ENCODE assay signal across 21 mouse cellular contexts in genomic region chr9:112215030-112215806, GRCm38 (mm10). TPM values are rescaled to one million over a fixed set of nuclear protein-coding genes. Genes with fewer than 3 reads are reported as not detected.
A peak's percentile ranks its signal among the peaks of the same experiment; 100 is the strongest.
DNase-seq lines count a peak whose midpoint lies in the region; ATAC-seq lines count a peak whose summit lies in the region.
"Had no signal": no experiment of that assay in that cellular context is flagged by ENCODE, and none has a peak within 500 bp of the region (broad histone marks: within the 10 kb centered on the region; RNA-seq: fewer than 3 reads in every experiment).

No protein-coding gene starts in this region.

- 0 out of 2 replicates have a peak overlapping the region, but pooled peaks have one; percentile 41 for H3K9ac ChIP-seq in heart, embryonic 16.5 days (ENCODE audit: low read length)
- H3K9ac ChIP-seq in lung, embryonic 16.5 days (ENCODE audit: low read length): no peak overlapping the region
- no peak overlapping the region for H3K9ac ChIP-seq in embryonic facial prominence, embryonic 13.5 days
- H3K9ac ChIP-seq in limb, embryonic 13.5 days: no peak overlapping the region
- H3K9ac ChIP-seq: heart, embryonic 12.5 days; neural tube, embryonic 12.5 days had no signal

- H3K9me3 ChIP-seq in heart, embryonic 16.5 days (replicated peaks; ENCODE audit: control insufficient read depth, low read length): no peaks in the 10 kb centered on the region
- no peaks in the 10 kb centered on the region for H3K9me3 ChIP-seq in lung, embryonic 16.5 days (ENCODE audit: control insufficient read depth, low read length)
- no peaks in the 10 kb centered on the region for H3K9me3 ChIP-seq in embryonic facial prominence, embryonic 13.5 days
- H3K9me3 ChIP-seq in limb, embryonic 13.5 days: no peaks in the 10 kb centered on the region
- H3K9me3 ChIP-seq: heart, embryonic 12.5 days; midbrain, embryonic 10.5 days; neural tube, embryonic 12.5 days had no signal

- no peaks in the 10 kb centered on the region for H3K36me3 ChIP-seq in heart, embryonic 16.5 days (ENCODE audit: control insufficient read depth, insufficient read depth)
- no peaks in the 10 kb centered on the region for H3K36me3 ChIP-seq in lung, embryonic 16.5 days (ENCODE audit: control insufficient read depth, insufficient read depth, low read length)
- H3K36me3 ChIP-seq in embryonic facial prominence, embryonic 13.5 days: no peaks in the 10 kb centered on the region
- H3K36me3 ChIP-seq in limb, embryonic 13.5 days: no peaks in the 10 kb centered on the region
- H3K36me3 ChIP-seq: heart, embryonic 12.5 days; midbrain, embryonic 10.5 days; neural tube, embryonic 12.5 days had no signal

- peak overlapping the region; percentile 35 for H3K4me3 ChIP-seq in heart, embryonic 16.5 days (ENCODE audit: low read length)
- no peak overlapping the region for H3K4me3 ChIP-seq in lung, embryonic 16.5 days (ENCODE audit: low read length)
- no peak overlapping the region for H3K4me3 ChIP-seq in embryonic facial prominence, embryonic 13.5 days
- no peak overlapping the region for H3K4me3 ChIP-seq in limb, embryonic 13.5 days
- H3K4me3 ChIP-seq: erythroblast, embryonic 14.5 days; heart, embryonic 12.5 days; midbrain, embryonic 10.5 days; neural tube, embryonic 12.5 days had no signal

- ATAC-seq in heart, embryonic 16.5 days (replicated peaks; ENCODE audit: extremely low read depth, insufficient read depth, low FRiP score): no peak
- ATAC-seq in lung, embryonic 16.5 days (ENCODE audit: low read depth): peak; percentile 80
- ATAC-seq in embryonic facial prominence, embryonic 13.5 days (ENCODE audit: insufficient number of reproducible peaks, insufficient read depth, low FRiP score, low TSS enrichment, low read depth): no peak; the same call in 1 of the 2 replicates
- ATAC-seq in limb, embryonic 13.5 days (ENCODE audit: low FRiP score, low read depth): peak; percentile 73
- ATAC-seq: hindbrain, postnatal 0 days; Patski had no signal

- DNase-seq in heart, adult 9 months (ENCODE audit: low spot score in 2 of 2): no peak
- no peak for DNase-seq in lung, postnatal 25 days (ENCODE audit: low spot score)
- DNase-seq in cerebellum, adult 11 months: no peak
- DNase-seq: adrenal gland, postnatal 25 days; cerebellum, adult 9-11 months; gastrocnemius, postnatal 36 days; kidney, adult 11 months; kidney, postnatal 14 days; lung, postnatal 36 days had no signal

- H3K4me2 ChIP-seq in heart, embryonic 16.5 days (ENCODE audit: low read depth, low read length): peak overlapping the region; percentile 18; the same call in 1 of the 2 replicates
- H3K4me2 ChIP-seq in lung, embryonic 16.5 days (ENCODE audit: low read depth, low read length): no peak overlapping the region
- H3K4me2 ChIP-seq in embryonic facial prominence, embryonic 13.5 days: peak overlapping the region; percentile 12; the same call in 1 of the 2 replicates
- no peak overlapping the region for H3K4me2 ChIP-seq in limb, embryonic 13.5 days (replicated peaks)
- H3K4me2 ChIP-seq: heart, embryonic 12.5 days; liver, embryonic 11.5 days; neural tube, embryonic 12.5 days had no signal

- WGBS in heart, embryonic 16.5 days: 64% methylated on average over 10 of the region's 10 CpGs
- 26% methylated on average over 10 of the region's 10 CpGs for WGBS in lung, embryonic 16.5 days
- 25% methylated on average over 10 of the region's 10 CpGs for WGBS in embryonic facial prominence, embryonic 13.5 days
- WGBS in limb, embryonic 13.5 days: 24% methylated on average over 10 of the region's 10 CpGs

- H3K4me1 ChIP-seq in heart, embryonic 16.5 days (ENCODE audit: control insufficient read depth, insufficient read depth, low read length): no peaks in the 10 kb centered on the region
- H3K4me1 ChIP-seq in lung, embryonic 16.5 days (replicated peaks; ENCODE audit: control insufficient read depth, insufficient read depth, low read length): no peaks in the 10 kb centered on the region
- H3K4me1 ChIP-seq in embryonic facial prominence, embryonic 13.5 days: peaks cover 17% of the 10 kb centered on the region
- H3K4me1 ChIP-seq in limb, embryonic 13.5 days: peaks cover 11% of the 10 kb centered on the region
- H3K4me1 ChIP-seq: heart, embryonic 12.5 days; midbrain, embryonic 10.5 days had no signal

- no peaks in the 10 kb centered on the region for H3K27me3 ChIP-seq in heart, embryonic 16.5 days (ENCODE audit: control insufficient read depth, insufficient read depth, low read length)
- H3K27me3 ChIP-seq in lung, embryonic 16.5 days (ENCODE audit: control insufficient read depth, insufficient read depth, low read depth, low read length): no peaks in the 10 kb centered on the region
- H3K27me3 ChIP-seq in embryonic facial prominence, embryonic 13.5 days: peaks cover 8% of the 10 kb centered on the region
- no peaks in the 10 kb centered on the region for H3K27me3 ChIP-seq in limb, embryonic 13.5 days
- H3K27me3 ChIP-seq: heart, embryonic 12.5 days; neural tube, embryonic 12.5 days had no signal

- no peak overlapping the region for H3K27ac ChIP-seq in heart, embryonic 16.5 days (ENCODE audit: low read length)
- H3K27ac ChIP-seq in lung, embryonic 16.5 days (ENCODE audit: low read length): peak overlapping the region; percentile 6; the same call in 1 of the 2 replicates
- peak overlapping the region; percentile 5; the same call in 1 of the 2 replicates for H3K27ac ChIP-seq in embryonic facial prominence, embryonic 13.5 days
- no peak overlapping the region for H3K27ac ChIP-seq in limb, embryonic 13.5 days
- H3K27ac ChIP-seq: hindbrain, postnatal 0 days; midbrain, embryonic 10.5 days; neural tube, embryonic 12.5 days; stomach, postnatal 0 days had no signal

RNA-seq across cellular contexts. Expression of gene Arpp21, which starts 20.5 kb away (rescaled TPM):
- polyA plus RNA-seq in heart, embryonic 16.5 days (2015; fragmentation: Nextera tagmentation; extraction: Ambion mirVana): 10.7 and 32.2 TPM in 2 replicates
- 2.2 and 6.2 TPM in 2 replicates for polyA plus RNA-seq in lung, embryonic 16.5 days (2015; fragmentation: Nextera tagmentation; extraction: Ambion mirVana)
- 5.4 and 6.8 TPM in 2 replicates for polyA plus RNA-seq in embryonic facial prominence, embryonic 13.5 days (2015; fragmentation: Nextera tagmentation; extraction: Ambion mirVana)
- polyA plus RNA-seq in limb, embryonic 13.5 days (2015; fragmentation: Nextera tagmentation; extraction: Ambion mirVana): 18.9 and 22.7 TPM in 2 replicates
- polyA plus RNA-seq: Patski had no signal

Comparison
In these comparisons a context has a peak if more than half of its experiments do, and no peak if none do; other contexts are left out.
1. ATAC-seq: peak in lung, embryonic 16.5 days (single experiment) and limb, embryonic 13.5 days (single experiment); none in heart, embryonic 16.5 days (single experiment) and embryonic facial prominence, embryonic 13.5 days (single experiment).
2. H3K27ac ChIP-seq: peak in lung, embryonic 16.5 days (single experiment) and embryonic facial prominence, embryonic 13.5 days (single experiment); none in heart, embryonic 16.5 days (single experiment) and limb, embryonic 13.5 days (single experiment).
3. H3K4me2 ChIP-seq: peak in heart, embryonic 16.5 days (single experiment) and embryonic facial prominence, embryonic 13.5 days (single experiment); none in lung, embryonic 16.5 days (single experiment) and limb, embryonic 13.5 days (single experiment).